Mouse (Mus musculus) kidney, embryonic 16.5 days (tissue): Measurements from ENCODE around the gene Esr1. TPM values are rescaled to one million over a fixed set of nuclear protein-coding genes. Genes with fewer than 3 reads are reported as not detected.

ENCODE experiments used
- ATAC-seq: fragments of 200-750 bp; cut with Nextera tagmentation; 2 replicates; pipeline ENCODE4 v1.8.0; 2017; ENCODE audit warnings: moderate TSS enrichment; ENCODE audit not compliant: low FRiP score, low TSS enrichment
- H3K27ac ChIP-seq: fragments of 300-500 bp; sonication (generic); 2 replicates; pipeline ENCODE4 v1.5.1; 2014; ENCODE audit warnings: low read length
- H3K27me3 ChIP-seq: fragments of 300-500 bp; sonication (generic); 2 replicates; pipeline ENCODE4 v1.6.1; 2014; ENCODE audit warnings: low read length, control low read depth, mixed read lengths; ENCODE audit not compliant: insufficient read depth
- H3K36me3 ChIP-seq: fragments of 300-500 bp; sonication (generic); 2 replicates; pipeline ENCODE4 v1.6.1; 2014; ENCODE audit warnings: low read length, control low read depth, mixed read lengths; ENCODE audit not compliant: insufficient read depth
- H3K4me1 ChIP-seq: fragments of 300-500 bp; sonication (generic); 2 replicates; pipeline ENCODE4 v1.6.1; 2014; ENCODE audit warnings: low read length, control low read depth, mixed read lengths; ENCODE audit not compliant: insufficient read depth
- H3K4me2 ChIP-seq: fragments of 300-500 bp; sonication (generic); replicated peaks from 2 replicates; pipeline ENCODE4 v1.6.1; 2014; ENCODE audit warnings: low read depth, low read length
- H3K4me3 ChIP-seq: fragments of 300-500 bp; sonication (generic); 2 replicates; pipeline ENCODE4 v1.5.1; 2014; ENCODE audit warnings: mild to moderate bottlenecking, low read length
- H3K9ac ChIP-seq: fragments of 300-500 bp; sonication (generic); replicated peaks from 2 replicates; pipeline ENCODE4 v1.6.1; 2014; ENCODE audit warnings: low read length
- H3K9me3 ChIP-seq: fragments of 300-500 bp; sonication (generic); 2 replicates; pipeline ENCODE4 v1.6.1; 2016; ENCODE audit warnings: low read length, control low read depth
- WGBS: fragments of 180-500 bp; shearing (Covaris S2); extraction: QIAGEN DNeasy Blood & Tissue Kit; methylation state at CpG from one replicate; pipeline ENCODE4 v1.1.7; 2014; 5-methylcytosine and 5-hydroxymethylcytosine counted together
- polyA plus RNA-seq: library from polyadenylated mRNA; unstranded; fragments of >200 nt; fragmentation: Nextera tagmentation; extraction: Ambion mirVana; gene quantifications from 2 replicates; pipeline ENCODE4 v1.2.1, GENCODE M21; 2015

Esr1 gene
- polyA plus RNA-seq, 1 experiment from 2014 or later, result 2.5 TPM

DNA sequence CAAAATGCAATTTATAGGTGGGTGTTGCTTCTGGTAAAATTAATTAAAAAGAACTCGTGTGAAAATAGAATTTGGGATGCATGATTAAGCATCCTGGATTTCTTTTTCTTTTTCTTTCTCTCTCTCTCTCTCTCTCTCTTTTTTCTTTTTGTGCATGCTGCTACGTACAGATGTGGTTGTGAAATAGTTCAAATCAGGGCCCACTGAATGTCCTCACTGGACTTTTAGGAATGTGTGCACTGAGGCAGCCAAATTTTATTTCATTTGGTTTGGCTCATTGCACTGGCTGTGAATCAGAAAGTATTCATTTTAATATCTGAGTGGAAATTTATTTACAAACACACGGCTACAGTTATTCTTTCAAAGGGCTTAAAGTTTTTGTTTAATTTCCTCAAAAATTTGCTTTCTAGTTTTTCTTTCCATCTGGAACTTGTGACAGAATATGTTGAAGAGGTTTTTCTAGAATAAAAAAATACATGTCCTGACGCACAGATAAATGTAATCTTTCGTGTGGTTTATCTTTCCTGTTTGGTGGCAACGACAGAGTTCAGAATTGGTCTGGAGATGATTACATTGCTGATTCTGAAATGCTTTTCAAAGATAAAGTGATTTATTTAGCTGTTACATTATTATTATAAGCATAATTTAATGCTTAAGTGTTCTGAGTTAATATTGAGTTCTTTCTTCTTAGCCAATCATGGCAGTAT lies 164.8 kb downstream of the Esr1 start:
- ATAC-seq, result no peak
- no peaks in the 10 kb centered on the region for H3K27me3 ChIP-seq
- H3K4me2 ChIP-seq, result no peak overlapping the region
- 71% methylated on average over 6 of the region's 6 CpGs for WGBS
- no peak overlapping the region for H3K27ac ChIP-seq
- H3K9ac ChIP-seq, result no peak overlapping the region
- H3K4me3 ChIP-seq, result no peak overlapping the region
- H3K9me3 ChIP-seq, result peaks cover 3% of the 10 kb centered on the region; the same call in 1 of the 2 replicates
- no peaks in the 10 kb centered on the region for H3K36me3 ChIP-seq
- H3K4me1 ChIP-seq, result no peaks in the 10 kb centered on the region

DNA sequence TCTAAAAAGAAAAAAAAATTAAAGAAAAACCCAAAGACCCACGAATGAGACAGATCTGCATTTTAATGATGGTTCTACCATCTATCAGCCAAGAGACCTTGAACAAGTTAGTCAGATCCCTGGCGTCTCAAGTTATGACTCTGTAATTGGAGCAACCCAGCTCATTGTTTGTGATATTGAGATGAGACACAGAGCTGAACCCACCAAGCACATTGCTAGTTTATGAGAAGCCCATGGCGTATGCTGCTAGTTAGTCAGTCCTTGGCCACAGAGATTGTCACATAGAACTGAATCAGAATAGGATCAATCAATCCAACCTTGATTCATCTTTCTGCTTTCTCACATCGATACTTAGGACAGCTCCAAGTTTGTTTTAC lies 165.3 kb downstream of the Esr1 start:
- Histone ChIP-seq H3K27me3 (no peaks in the 10 kb centered on the region), H3K9me3 (peaks cover 3% of the 10 kb centered on the region; the same call in 1 of the 2 replicates), H3K36me3 (no peaks in the 10 kb centered on the region), H3K4me3 (no peak overlapping the region), H3K9ac (no peak overlapping the region), H3K4me2 (no peak overlapping the region), H3K4me1 (no peaks in the 10 kb centered on the region), H3K27ac (no peak overlapping the region)
- WGBS, result 74% methylated on average over 4 of the region's 4 CpGs
- ATAC-seq, result no peak

DNA sequence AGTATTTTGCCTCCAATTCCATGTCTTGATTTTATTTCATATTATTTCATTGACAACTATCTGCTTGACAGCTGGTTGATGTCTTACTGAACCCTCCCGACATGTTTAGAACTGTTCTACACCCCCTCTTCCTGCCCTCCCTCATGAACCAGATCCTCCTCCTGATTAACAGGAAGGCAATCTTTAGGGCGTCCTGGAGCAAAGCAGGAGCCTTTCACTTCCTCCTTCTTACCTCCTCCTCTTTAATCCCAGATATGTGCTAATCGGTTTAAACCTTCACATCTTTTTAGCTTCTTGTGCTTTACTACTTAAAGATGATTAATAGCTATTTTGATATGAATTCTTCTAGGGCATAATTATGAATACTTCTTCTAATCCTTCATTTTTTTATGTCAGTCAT lies 166.6 kb downstream of the Esr1 start:
- Histone ChIP-seq H3K4me2 (no peak overlapping the region), H3K36me3 (no peaks in the 10 kb centered on the region), H3K27ac (no peak overlapping the region), H3K4me1 (no peaks in the 10 kb centered on the region), H3K9ac (no peak overlapping the region), H3K4me3 (no peak overlapping the region), H3K9me3 (peaks cover 3% of the 10 kb centered on the region; the same call in 1 of the 2 replicates), H3K27me3 (no peaks in the 10 kb centered on the region)
- WGBS, result 36% methylated on average over 3 of the region's 3 CpGs
- no peak for ATAC-seq

DNA sequence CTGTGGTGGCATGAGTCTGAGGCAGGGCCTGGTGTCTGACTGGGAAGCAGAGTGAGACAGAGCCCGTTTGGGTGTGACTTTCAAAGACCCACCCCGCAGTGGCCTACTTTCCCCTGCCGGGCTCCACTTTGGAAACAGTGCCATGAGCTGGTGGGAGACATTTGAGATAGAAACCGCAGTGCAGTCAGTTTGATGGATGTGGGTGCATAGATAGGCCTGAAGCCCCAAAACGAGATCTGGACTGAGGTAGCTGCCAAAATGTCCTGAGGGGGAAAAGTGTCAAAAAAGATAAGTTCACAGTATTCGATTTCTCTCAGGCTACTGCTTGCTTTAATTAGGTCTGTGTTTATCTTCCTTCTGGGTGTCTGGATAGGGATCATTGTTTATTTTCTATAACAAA lies 169.5 kb downstream of the Esr1 start:
- WGBS, result 61% methylated on average over 6 of the region's 6 CpGs
- no peak overlapping the region for H3K9ac ChIP-seq
- no peaks in the 10 kb centered on the region for H3K27me3 ChIP-seq
- H3K4me1 ChIP-seq, result no peaks in the 10 kb centered on the region
- H3K4me2 ChIP-seq, result no peak overlapping the region
- no peak for ATAC-seq
- H3K9me3 ChIP-seq, result peaks cover 3% of the 10 kb centered on the region; the same call in 1 of the 2 replicates
- H3K36me3 ChIP-seq, result no peaks in the 10 kb centered on the region
- no peak overlapping the region for H3K27ac ChIP-seq
- no peak overlapping the region for H3K4me3 ChIP-seq

DNA sequence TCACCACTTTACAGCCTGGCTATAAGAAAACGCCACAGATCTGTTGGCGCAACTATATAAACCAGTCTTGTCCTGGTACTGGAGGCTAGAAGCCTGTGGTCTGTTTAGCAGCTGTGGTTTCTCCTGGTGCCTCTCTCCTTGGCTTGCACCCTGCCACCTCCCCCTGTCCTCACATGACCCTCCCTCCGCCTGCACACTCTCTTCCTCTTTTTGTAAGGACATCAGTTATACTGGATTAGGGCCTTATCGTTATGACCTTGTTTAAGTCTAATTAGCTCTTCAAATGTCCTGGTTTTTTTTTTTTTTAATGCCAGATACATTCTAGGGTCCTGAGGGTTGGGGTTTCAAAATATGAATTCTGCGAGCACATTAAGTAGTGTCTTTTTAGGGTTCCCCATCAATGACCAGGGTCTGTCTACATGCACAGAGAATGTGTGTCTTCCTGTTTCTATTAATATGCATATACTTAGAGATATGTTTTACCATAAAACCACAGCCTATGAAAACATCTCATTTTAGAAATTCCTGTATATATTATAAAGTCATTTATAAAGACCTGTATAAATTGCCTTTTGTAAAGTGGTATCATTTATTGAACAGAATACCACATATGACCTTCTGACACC lies 175.7 kb downstream of the Esr1 start:
- H3K9ac ChIP-seq, result no peak overlapping the region
- 91% methylated on average over 5 of the region's 5 CpGs for WGBS
- H3K36me3 ChIP-seq, result no peaks in the 10 kb centered on the region
- no peak for ATAC-seq
- H3K9me3 ChIP-seq, result no peaks in the 10 kb centered on the region
- no peak overlapping the region for H3K27ac ChIP-seq
- H3K27me3 ChIP-seq, result no peaks in the 10 kb centered on the region
- no peak overlapping the region for H3K4me3 ChIP-seq
- H3K4me1 ChIP-seq, result no peaks in the 10 kb centered on the region
- H3K4me2 ChIP-seq, result no peak overlapping the region

DNA sequence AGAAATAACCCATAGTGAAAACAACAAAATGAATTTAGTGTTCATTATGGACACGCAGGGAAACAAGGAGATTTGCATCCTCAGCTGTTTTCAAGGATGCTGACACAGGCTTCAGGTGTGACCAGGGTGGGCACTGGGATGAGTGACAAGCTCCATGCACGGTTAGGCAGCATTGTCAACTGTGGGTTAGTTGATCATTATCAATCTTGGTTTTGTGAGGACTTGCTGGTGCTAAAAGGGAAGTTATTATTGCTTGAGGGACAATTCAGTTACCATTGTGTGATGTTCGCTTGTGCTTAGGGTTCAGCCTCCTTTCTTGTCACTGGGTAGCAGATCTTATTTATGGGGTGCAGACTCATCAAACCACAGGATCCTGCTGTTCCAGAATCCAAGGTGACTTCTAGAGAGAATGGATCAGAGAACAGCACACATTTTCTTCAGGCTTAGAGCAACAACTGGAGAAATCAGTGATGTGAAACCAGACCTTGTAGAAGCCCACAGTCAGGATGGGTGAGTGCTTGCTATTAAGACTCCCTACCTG lies 186.9 kb downstream of the Esr1 start:
- no peak for ATAC-seq
- H3K4me1 ChIP-seq, result no peaks in the 10 kb centered on the region
- H3K9me3 ChIP-seq, result no peaks in the 10 kb centered on the region
- H3K27me3 ChIP-seq, result no peaks in the 10 kb centered on the region
- no peak overlapping the region for H3K27ac ChIP-seq
- H3K4me2 ChIP-seq, result no peak overlapping the region
- no peaks in the 10 kb centered on the region for H3K36me3 ChIP-seq
- WGBS, result 75% methylated on average over 3 of the region's 3 CpGs
- no peak overlapping the region for H3K9ac ChIP-seq
- no peak overlapping the region for H3K4me3 ChIP-seq

DNA sequence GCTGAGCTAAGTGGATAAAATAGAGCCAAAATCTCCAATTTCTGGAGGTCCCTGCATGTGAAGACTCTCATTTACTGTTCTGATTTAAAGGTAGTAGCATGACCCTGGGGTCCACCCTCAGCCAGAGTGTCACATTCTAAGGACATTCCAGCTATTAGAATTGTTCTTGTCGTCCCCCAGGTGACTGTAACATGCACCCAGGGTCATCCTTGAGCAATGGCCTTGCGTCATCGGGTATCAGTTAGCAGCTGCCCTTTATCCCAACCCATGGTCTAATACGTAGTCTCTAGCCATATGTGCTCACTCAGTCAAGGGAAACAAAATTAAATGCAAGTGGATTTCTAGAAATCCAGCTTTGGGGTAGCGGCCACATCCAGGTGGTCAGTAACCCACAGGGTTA lies 213.0 kb downstream of the Esr1 start:
- Histone ChIP-seq H3K4me3 (no peak overlapping the region), H3K4me2 (no peak overlapping the region), H3K36me3 (no peaks in the 10 kb centered on the region), H3K9me3 (no peaks in the 10 kb centered on the region), H3K27ac (no peak overlapping the region), H3K4me1 (no peaks in the 10 kb centered on the region), H3K27me3 (no peaks in the 10 kb centered on the region), H3K9ac (no peak overlapping the region)
- WGBS, result 62% methylated on average over 5 of the region's 5 CpGs
- ATAC-seq, result no peak

DNA sequence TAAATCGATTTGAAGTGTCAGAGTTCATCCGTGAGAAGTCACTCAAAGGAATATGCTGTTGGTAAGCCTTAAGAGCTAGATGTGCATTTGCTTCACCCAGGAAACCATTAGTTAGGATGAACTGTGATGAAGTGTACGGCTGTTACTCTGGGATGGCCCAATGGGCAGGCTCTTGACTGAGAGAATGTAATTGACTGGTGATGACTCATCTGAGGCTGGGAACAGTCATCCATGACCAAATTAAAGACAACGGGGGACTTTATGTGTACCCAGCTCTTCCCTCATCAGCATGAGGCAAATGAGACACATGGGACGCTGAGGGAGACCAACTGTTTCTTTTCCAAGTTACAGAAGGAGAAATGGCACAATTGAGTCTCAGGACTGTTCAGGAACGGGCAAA lies 219.2 kb downstream of the Esr1 start:
- Histone ChIP-seq H3K4me1 (no peaks in the 10 kb centered on the region), H3K36me3 (no peaks in the 10 kb centered on the region), H3K27ac (no peak overlapping the region), H3K4me2 (no peak overlapping the region), H3K9ac (no peak overlapping the region), H3K9me3 (no peaks in the 10 kb centered on the region), H3K4me3 (no peak overlapping the region), H3K27me3 (no peaks in the 10 kb centered on the region)
- 74% methylated on average over 6 of the region's 6 CpGs for WGBS
- ATAC-seq, result no peak

DNA sequence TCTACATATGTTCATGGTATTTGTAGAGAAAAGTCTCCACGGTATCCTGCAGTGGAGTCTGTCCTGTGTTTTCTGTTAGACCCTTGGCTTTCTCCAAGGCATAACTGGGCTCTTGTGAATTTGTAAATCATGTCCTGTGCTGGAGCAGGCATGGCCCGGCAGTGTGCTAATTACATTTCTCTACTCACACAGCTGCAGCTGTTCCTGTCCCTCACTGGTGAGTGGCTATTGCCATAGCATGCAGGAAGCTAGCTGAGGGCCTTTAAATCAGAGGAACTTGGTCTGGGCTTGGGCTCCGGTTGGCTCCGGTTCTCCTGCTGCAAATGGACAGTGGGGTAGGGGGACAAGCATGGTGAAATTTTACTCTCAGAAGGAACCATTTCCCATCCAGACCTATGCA lies 226.7 kb downstream of the Esr1 start:
- Histone ChIP-seq H3K4me1 (no peaks in the 10 kb centered on the region), H3K27me3 (no peaks in the 10 kb centered on the region), H3K9me3 (no peaks in the 10 kb centered on the region), H3K27ac (no peak overlapping the region), H3K4me3 (no peak overlapping the region), H3K36me3 (no peaks in the 10 kb centered on the region), H3K4me2 (no peak overlapping the region), H3K9ac (no peak overlapping the region)
- 78% methylated on average over 4 of the region's 4 CpGs for WGBS
- no peak for ATAC-seq

DNA sequence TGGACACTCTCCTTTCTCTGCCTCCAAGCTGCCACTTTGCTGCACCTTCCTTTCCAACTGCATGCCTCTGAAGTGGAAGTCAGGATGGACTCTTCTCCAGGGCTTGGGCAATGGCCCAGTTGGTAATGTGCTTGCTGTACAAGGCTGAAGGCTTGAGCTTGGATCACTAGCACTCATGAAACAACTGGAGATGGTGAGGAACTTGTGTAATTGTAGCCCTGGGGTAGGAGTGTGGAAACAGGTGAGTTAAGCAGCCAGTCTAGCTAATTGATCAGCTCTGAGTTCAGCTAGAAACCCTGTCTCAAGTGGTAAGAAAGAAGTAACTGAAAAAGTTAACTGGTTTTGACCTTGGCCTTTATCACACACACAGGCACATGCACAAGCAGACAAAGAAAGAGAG lies 229.6 kb downstream of the Esr1 start:
- Histone ChIP-seq H3K9me3 (no peaks in the 10 kb centered on the region), H3K4me1 (no peaks in the 10 kb centered on the region), H3K27me3 (no peaks in the 10 kb centered on the region), H3K27ac (no peak overlapping the region), H3K4me3 (no peak overlapping the region), H3K36me3 (no peaks in the 10 kb centered on the region), H3K4me2 (no peak overlapping the region), H3K9ac (no peak overlapping the region)
- no peak for ATAC-seq
